Mouse (Mus musculus) liver, embryonic 14.5 days (tissue): ENCODE results near the gene Kcnj11. TPM values are rescaled to one million over a fixed set of nuclear protein-coding genes. Genes with fewer than 3 reads are reported as not detected.

ENCODE experiments used
- ATAC-seq: fragments of 200-750 bp; cut with Nextera tagmentation; 2 replicates; pipeline ENCODE4 v1.8.0; 2017; ENCODE audit warnings: moderate number of reproducible peaks, mild to moderate bottlenecking, moderate library complexity; ENCODE audit not compliant: insufficient read depth
- DNase-seq, 3 experiments: peaks; one replicate each; pipeline ENCODE4 v3.0.0-alpha.2; 2012 to 2013; ENCODE audit warnings: low read depth in 3 of 3, low spot score in 3 of 3
- H3K27ac ChIP-seq: fragments of 300-500 bp; sonication (generic); 2 replicates; pipeline ENCODE4 v1.5.1; 2014; ENCODE audit warnings: moderate library complexity, mild to moderate bottlenecking, control low read depth, inconsistent platforms
- H3K27me3 ChIP-seq: fragments of 300-500 bp; sonication (generic); 2 replicates; pipeline ENCODE4 v1.6.1; 2014; ENCODE audit warnings: mild to moderate bottlenecking, low read length, moderate library complexity; ENCODE audit not compliant: control insufficient read depth, insufficient read depth
- H3K36me3 ChIP-seq: fragments of 300-500 bp; sonication (generic); replicated peaks from 2 replicates; pipeline ENCODE4 v1.6.1; 2014; ENCODE audit warnings: low read depth; ENCODE audit not compliant: control insufficient read depth, insufficient read depth
- H3K4me1 ChIP-seq, 2 experiments: fragments of 200-500 bp in 1 of 2; fragments of 300-500 bp in 1 of 2; sonication (generic) in 1 of 2; replicated peaks; 2 replicates each; pipeline ENCODE4 v1.6.1; 2012 to 2014; ENCODE audit warnings: antibody characterized with exemption in 1 of 2, inconsistent platforms in 1 of 2, low read length in 1 of 2; ENCODE audit not compliant: control insufficient read depth in 2 of 2, insufficient read depth in 2 of 2
- H3K4me2 ChIP-seq: fragments of 300-500 bp; sonication (generic); 2 replicates; pipeline ENCODE4 v1.6.1; 2014; ENCODE audit warnings: low read depth, mild to moderate bottlenecking, control low read depth, moderate library complexity
- H3K4me3 ChIP-seq, 2 experiments: fragments of 200-500 bp in 1 of 2; fragments of 300-500 bp in 1 of 2; sonication (generic) in 1 of 2; 2 replicates each; pipeline ENCODE4 v1.5.1; 2012 to 2014; ENCODE audit warnings: low read depth in 2 of 2, low read length in 2 of 2, mild to moderate bottlenecking in 2 of 2, control low read depth in 1 of 2, inconsistent platforms in 1 of 2, moderate library complexity in 1 of 2; ENCODE audit not compliant: insufficient read depth in 1 of 2
- H3K9ac ChIP-seq: fragments of 300-500 bp; sonication (generic); replicated peaks from 2 replicates; pipeline ENCODE4 v1.6.1; 2014; ENCODE audit warnings: mild to moderate bottlenecking, control low read depth, moderate library complexity
- H3K9me3 ChIP-seq: fragments of 300-500 bp; sonication (generic); 2 replicates; pipeline ENCODE4 v1.6.1; 2016; ENCODE audit warnings: low read length, mixed read lengths; ENCODE audit not compliant: control insufficient read depth
- CTCF ChIP-seq: IDR thresholded peaks from 2 replicates; pipeline ENCODE4 v1.5.1; 2016; ENCODE audit warnings: antibody characterized with exemption, low read depth, control low read depth
- EP300 ChIP-seq: IDR thresholded peaks from 2 replicates; pipeline ENCODE4 v1.6.1; 2016; ENCODE audit warnings: antibody characterized with exemption, low read depth
- WGBS: fragments of 180-500 bp; shearing (Covaris S2); extraction: QIAGEN DNeasy Blood & Tissue Kit; methylation state at CpG from one replicate; pipeline ENCODE4 v1.1.7; 2014; ENCODE audit not compliant: insufficient replicate concordance; 5-methylcytosine and 5-hydroxymethylcytosine counted together
- polyA plus RNA-seq, 2 experiments: library from polyadenylated mRNA; depleted of rRNA in 1 of 2; stranded (reverse) in 1 of 2; unstranded in 1 of 2; fragments of >200 nt; fragmentation: Nextera tagmentation in 1 of 2; extraction: Ambion mirVana in 1 of 2; gene quantifications; 2 replicates each; pipeline versions ENCODE4 v1.2.1 to v1.2.3; 2012 to 2014

Kcnj11 gene
- polyA plus RNA-seq, 2 experiments: 0.02 TPM; not detected in 1

DNA sequence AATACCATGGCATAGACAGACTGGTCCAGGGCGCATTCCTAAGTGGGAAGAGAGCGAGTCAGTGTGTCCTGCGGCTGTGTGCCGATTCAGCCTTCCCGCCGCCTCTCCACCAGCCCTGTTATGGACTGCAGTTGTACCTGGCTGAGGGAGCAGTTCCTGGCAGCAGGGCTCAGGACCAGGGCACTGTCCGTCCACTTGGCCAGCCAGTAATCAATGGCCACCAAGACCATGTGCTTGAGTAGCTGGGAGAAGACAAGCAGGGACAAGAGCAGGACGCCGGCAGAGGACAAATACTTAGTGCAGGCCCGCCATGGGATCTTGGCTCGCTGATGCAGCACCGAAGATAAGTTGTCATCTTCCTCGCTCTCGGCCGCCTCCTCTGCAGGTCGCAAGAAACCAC is 16.5 kb upstream of the Kcnj11 start:
- no peak overlapping the region for H3K4me2 ChIP-seq
- no peaks in the 10 kb centered on the region for H3K27me3 ChIP-seq
- no peaks in the 10 kb centered on the region for H3K4me1 ChIP-seq
- no peaks in the 10 kb centered on the region for H3K36me3 ChIP-seq
- DNase-seq: no peak
- no peak for TF ChIP-seq CTCF
- no peak for TF ChIP-seq EP300
- 82% methylated on average over 16 of the region's 16 CpGs for WGBS
- H3K27ac ChIP-seq: no peak overlapping the region
- H3K9me3 ChIP-seq: no peaks in the 10 kb centered on the region
- H3K4me3 ChIP-seq: no peak overlapping the region
- no peak for ATAC-seq
- no peak overlapping the region for H3K9ac ChIP-seq

DNA sequence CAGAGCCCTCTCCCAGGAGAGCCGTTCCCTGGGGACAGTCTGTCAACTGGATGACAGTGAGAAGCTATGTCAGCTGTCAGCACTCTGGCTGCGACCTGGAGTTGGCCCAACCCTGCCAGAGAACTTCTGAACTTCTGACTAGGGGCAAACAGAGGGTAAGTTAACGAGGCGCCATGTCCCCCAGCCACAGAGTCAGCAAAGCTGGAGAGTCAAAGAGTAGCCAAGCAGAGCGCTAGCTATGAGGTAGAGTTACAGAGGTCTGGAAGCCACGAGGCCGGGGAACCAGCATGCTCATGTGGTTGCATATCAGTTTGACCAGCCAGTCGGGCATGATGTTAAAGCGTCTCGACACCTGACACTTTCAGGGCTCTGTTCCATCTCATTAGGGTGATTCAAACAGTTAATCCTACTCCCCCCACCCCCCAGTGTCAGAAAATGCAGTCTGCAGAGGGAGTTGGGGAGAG is 15.6 kb upstream of the Kcnj11 start:
- Histone ChIP-seq H3K4me1 (no peaks in the 10 kb centered on the region), H3K9ac (no peak overlapping the region), H3K27me3 (no peaks in the 10 kb centered on the region), H3K36me3 (no peaks in the 10 kb centered on the region), H3K9me3 (no peaks in the 10 kb centered on the region), H3K4me2 (no peak overlapping the region), H3K27ac (no peak overlapping the region), H3K4me3 (no peak overlapping the region)
- TF ChIP-seq CTCF: no peak
- TF ChIP-seq EP300: no peak
- ATAC-seq (no peak), DNase-seq (no peak)
- 38% methylated on average over 10 of the region's 10 CpGs for WGBS

DNA sequence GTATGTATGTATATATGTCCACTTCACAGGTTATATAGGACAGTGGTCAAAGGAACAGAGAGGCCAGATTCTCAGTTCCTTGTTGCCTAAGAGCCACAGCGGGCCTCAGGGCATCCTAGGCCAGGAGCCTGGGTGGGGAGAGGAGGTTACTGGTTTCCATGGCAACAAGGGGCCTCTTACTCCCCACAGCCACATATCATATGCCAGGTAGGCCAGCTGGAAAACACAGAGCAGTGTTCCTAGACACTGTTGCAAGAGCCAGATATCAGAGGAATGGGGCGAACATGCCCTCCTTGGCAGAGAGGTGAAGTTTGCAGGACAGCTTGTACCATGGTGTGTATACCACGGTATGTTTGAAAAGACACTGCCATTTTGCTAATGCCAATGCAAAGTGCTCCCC is 12.9 kb upstream of the Kcnj11 start:
- 65% methylated on average over 3 of the region's 3 CpGs for WGBS
- DNase-seq: no peak
- H3K36me3 ChIP-seq: no peaks in the 10 kb centered on the region
- H3K27me3 ChIP-seq: no peaks in the 10 kb centered on the region
- no peak for ATAC-seq
- H3K4me2 ChIP-seq: no peak overlapping the region
- H3K4me3 ChIP-seq: no peak overlapping the region
- no peaks in the 10 kb centered on the region for H3K9me3 ChIP-seq
- H3K9ac ChIP-seq: no peak overlapping the region
- no peak overlapping the region for H3K27ac ChIP-seq
- H3K4me1 ChIP-seq: no peaks in the 10 kb centered on the region
- TF ChIP-seq CTCF (no peak), EP300 (no peak)

GRCm38 (mm10) chr7:46111938-46112337 is 11.4 kb upstream of the Kcnj11 start:
- Histone ChIP-seq H3K27ac (no peak overlapping the region), H3K9ac (no peak overlapping the region), H3K27me3 (no peaks in the 10 kb centered on the region), H3K4me1 (no peaks in the 10 kb centered on the region), H3K9me3 (no peaks in the 10 kb centered on the region), H3K4me3 (no peak overlapping the region), H3K36me3 (no peaks in the 10 kb centered on the region), H3K4me2 (no peak overlapping the region)
- no peak for DNase-seq
- no peak for ATAC-seq
- TF ChIP-seq CTCF (no peak), EP300 (no peak)
- 47% methylated on average over 6 of the region's 6 CpGs for WGBS

GRCm38 (mm10) chr7:46111212-46111817 is 10.8 kb upstream of the Kcnj11 start:
- Histone ChIP-seq H3K27me3 (no peaks in the 10 kb centered on the region), H3K4me1 (no peaks in the 10 kb centered on the region), H3K36me3 (no peaks in the 10 kb centered on the region), H3K9me3 (no peaks in the 10 kb centered on the region), H3K27ac (no peak overlapping the region), H3K4me2 (no peak overlapping the region), H3K9ac (no peak overlapping the region), H3K4me3 (no peak overlapping the region)
- no peak for TF ChIP-seq CTCF
- TF ChIP-seq EP300: no peak
- DNase-seq (no peak), ATAC-seq (no peak)
- 67% methylated on average over 15 of the region's 15 CpGs for WGBS
